Mouse (Mus musculus) bone marrow, adult 2 months (tissue): ENCODE results near the gene Oma1.

Experiments
- CTCF ChIP-seq: fragments of 200-500 bp; IDR thresholded peaks from 2 replicates; pipeline ENCODE4 v1.5.1; 2011; ENCODE audit warnings: low read length, control low read depth; ENCODE audit not compliant: control insufficient read depth, insufficient read depth
- POLR2A ChIP-seq: fragments of 200-500 bp; IDR thresholded peaks from 2 replicates; pipeline ENCODE4 v1.6.1; 2011; ENCODE audit warnings: low read depth, mild to moderate bottlenecking, control low read depth, low read length, borderline replicate concordance; ENCODE audit not compliant: control insufficient read depth

DNA sequence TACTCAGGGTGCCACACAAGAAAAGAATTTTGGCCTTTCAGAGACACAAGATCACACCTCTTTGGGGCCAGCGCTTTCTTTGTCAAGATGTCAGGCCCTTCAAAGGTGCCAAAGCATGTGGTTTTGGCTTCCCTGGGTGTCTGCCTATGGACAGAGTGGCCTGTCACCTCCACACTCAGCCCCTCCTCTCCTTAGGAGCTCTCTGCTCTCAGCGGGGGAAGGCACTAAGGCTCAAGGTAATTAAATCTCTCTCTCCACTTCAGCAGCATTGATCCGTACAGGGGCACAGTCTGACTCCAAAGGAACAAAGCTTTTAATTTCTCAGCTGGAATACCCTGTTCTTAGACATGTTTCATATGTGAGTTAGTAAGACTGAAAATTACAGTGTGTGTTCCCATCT, 76.0 kb downstream of the Oma1 start:
- TF ChIP-seq CTCF (no peak), POLR2A (no peak)
